Mouse (Mus musculus) liver (tissue): ENCODE measurements around the gene Dyrk1a.
"Not testable (repeated sequence)": the region's sequence is repeated elsewhere in the genome, so short reads cannot be mapped to it uniquely, and the experiment has no call there.

Source experiments
- DNase-seq: peaks from one replicate; pipeline ENCODE4 v3.0.0-alpha.2; 2020; ENCODE audit warnings: mixed read lengths

Gene Dyrk1a

GRCm38 (mm10) chr16:94641799-94642198 lies 72.0 kb downstream of the Dyrk1a start:
- DNase-seq, result no peak

- DNase-seq, result no peak
Measured at GRCm38 (mm10) chr16:94647153-94647552, 77.3 kb downstream of the Dyrk1a start.

- DNase-seq, result no peak
Measured at GRCm38 (mm10) chr16:94647925-94648324, 78.1 kb downstream of the Dyrk1a start.

- no peak for DNase-seq
Measured at GRCm38 (mm10) chr16:94649861-94650260, 80.1 kb downstream of the Dyrk1a start.

- no peak for DNase-seq
Measured at GRCm38 (mm10) chr16:94652091-94652713, 82.4 kb downstream of the Dyrk1a start.

- no peak for DNase-seq
Measured at GRCm38 (mm10) chr16:94655083-94655482, 85.3 kb downstream of the Dyrk1a start.

GRCm38 (mm10) chr16:94656891-94657290 lies 87.1 kb downstream of the Dyrk1a start:
- no peak for DNase-seq

GRCm38 (mm10) chr16:94659394-94659793 lies 89.6 kb downstream of the Dyrk1a start:
- DNase-seq, result no peak

GRCm38 (mm10) chr16:94660221-94660620 lies 90.4 kb downstream of the Dyrk1a start:
- DNase-seq, result no peak

- no peak for DNase-seq
Measured at GRCm38 (mm10) chr16:94667557-94667956, 97.7 kb downstream of the Dyrk1a start.

GRCm38 (mm10) chr16:94671313-94671712 lies 101.5 kb downstream of the Dyrk1a start:
- no peak for DNase-seq

- no peak for DNase-seq
Measured at GRCm38 (mm10) chr16:94680924-94681323, 111.1 kb downstream of the Dyrk1a start.

- DNase-seq, result no peak
Measured at GRCm38 (mm10) chr16:94681760-94682159, 112.0 kb downstream of the Dyrk1a start.

- DNase-seq, result no peak
Measured at GRCm38 (mm10) chr16:94683960-94684359, 114.2 kb downstream of the Dyrk1a start.

- DNase-seq, result no peak
Measured at GRCm38 (mm10) chr16:94693687-94694305, 124.0 kb downstream of the Dyrk1a start.

GRCm38 (mm10) chr16:94697553-94697952 lies 127.7 kb downstream of the Dyrk1a start:
- DNase-seq, result peak; percentile 21

- not testable (repeated sequence) for DNase-seq
Measured at GRCm38 (mm10) chr16:94698234-94698633, 128.4 kb downstream of the Dyrk1a start.

GRCm38 (mm10) chr16:94701141-94701540 lies 131.3 kb downstream of the Dyrk1a start:
- no peak for DNase-seq

- no peak for DNase-seq
Measured at GRCm38 (mm10) chr16:94701971-94702370, 132.2 kb downstream of the Dyrk1a start.

- DNase-seq, result peak; percentile 70
Measured at GRCm38 (mm10) chr16:94713480-94714094, 143.8 kb downstream of the Dyrk1a start.

- DNase-seq, result no peak
Measured at GRCm38 (mm10) chr16:94714483-94714882, 144.7 kb downstream of the Dyrk1a start.

GRCm38 (mm10) chr16:94717051-94717450 lies 147.2 kb downstream of the Dyrk1a start:
- no peak for DNase-seq

- DNase-seq, result no peak
Measured at GRCm38 (mm10) chr16:94718919-94719318, 149.1 kb downstream of the Dyrk1a start.

GRCm38 (mm10) chr16:94719488-94719887 lies 149.7 kb downstream of the Dyrk1a start:
- DNase-seq, result no peak
